14 mouse cellular contexts compared by ENCODE assay signal in the genomic region with DNA sequence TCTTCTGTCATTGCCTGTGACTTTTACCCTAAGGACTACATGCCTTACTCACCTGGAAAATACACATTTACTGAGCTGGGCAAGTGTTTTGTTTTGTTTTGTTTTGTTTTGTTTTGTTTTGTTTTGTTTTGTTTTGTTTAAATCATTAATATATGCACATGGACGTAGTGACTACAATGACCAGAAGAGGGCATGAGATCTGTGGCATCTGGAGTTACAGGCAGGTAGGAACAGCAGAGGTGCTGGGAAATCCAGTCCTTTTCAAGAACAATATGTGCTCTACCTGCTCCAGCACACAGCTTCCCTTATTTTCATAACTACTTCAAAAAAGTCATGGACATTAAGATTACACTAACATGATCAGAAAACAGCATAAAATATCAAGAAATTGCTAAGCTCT.
DNase-seq lines count a peak whose midpoint lies in the region; ATAC-seq and TF ChIP-seq lines count a peak whose summit lies in the region.
"Had no signal": no experiment of that assay in that cellular context is flagged by ENCODE, and none has a peak within 500 bp of the region (broad histone marks: within the 10 kb centered on the region; RNA-seq: fewer than 3 reads in every experiment).

No protein-coding gene starts in this region.

- 72% methylated on average over 1 of the region's 1 CpGs for WGBS in kidney, embryonic 14.5 days
- WGBS in lung, postnatal 0 days = 72% methylated on average over 1 of the region's 1 CpGs

- H3K27me3 ChIP-seq in kidney, embryonic 14.5 days (ENCODE audit: control insufficient read depth, insufficient read depth, low read length) = no peaks in the 10 kb centered on the region
- no peaks in the 10 kb centered on the region for H3K27me3 ChIP-seq in lung, postnatal 0 days (replicated peaks; ENCODE audit: insufficient read depth, low read length)
- H3K27me3 ChIP-seq: forebrain, embryonic 13.5 days; intestine, embryonic 15.5 days; liver, embryonic 13.5 days had no signal

- no peak overlapping the region for H3K4me3 ChIP-seq in kidney, embryonic 14.5 days (ENCODE audit: low read length)
- no peak overlapping the region for H3K4me3 ChIP-seq in lung, postnatal 0 days (ENCODE audit: low read depth, low read length)
- H3K4me3 ChIP-seq: forebrain, embryonic 13.5 days; intestine, embryonic 15.5 days; liver, embryonic 13.5 days; myocyte had no signal

- no peaks in the 10 kb centered on the region for H3K9me3 ChIP-seq in kidney, embryonic 14.5 days (ENCODE audit: control insufficient read depth, low read length)
- H3K9me3 ChIP-seq in lung, postnatal 0 days (ENCODE audit: low read length) = no peaks in the 10 kb centered on the region
- H3K9me3 ChIP-seq: forebrain, embryonic 13.5 days; intestine, embryonic 15.5 days; liver, embryonic 13.5 days had no signal

- TF ChIP-seq CTCF in lung, postnatal 0 days (IDR thresholded peaks at IDR 0.05) = peak; percentile 56

- no peaks in the 10 kb centered on the region for H3K4me1 ChIP-seq in kidney, embryonic 14.5 days (ENCODE audit: control insufficient read depth, insufficient read depth, low read length)
- no peaks in the 10 kb centered on the region for H3K4me1 ChIP-seq in lung, postnatal 0 days (ENCODE audit: insufficient read depth, low read depth, low read length)
- H3K4me1 ChIP-seq: forebrain, embryonic 13.5 days; intestine, embryonic 15.5 days; liver, embryonic 13.5 days had no signal

- H3K4me2 ChIP-seq in kidney, embryonic 14.5 days (replicated peaks; ENCODE audit: low read depth, low read length) = no peak overlapping the region
- no peak overlapping the region for H3K4me2 ChIP-seq in lung, postnatal 0 days (replicated peaks; ENCODE audit: low read depth, low read length)
- H3K4me2 ChIP-seq: forebrain, embryonic 13.5 days; intestine, embryonic 15.5 days; liver, embryonic 13.5 days had no signal

- peak; percentile 28 for DNase-seq in kidney, adult 9 months
- no peak for DNase-seq in lung, postnatal 0 days (ENCODE audit: low spot score)
- DNase-seq in lung, postnatal 25 days (ENCODE audit: low spot score) = no peak
- DNase-seq in NIH3T3 (ENCODE audit: low read depth) = peak; percentile 31
- DNase-seq in adrenal gland, adult 2 months = no peak
- no peak for DNase-seq in right cerebral cortex, postnatal 10 days (ENCODE audit: low spot score in 2 of 2)
- DNase-seq: adrenal gland, postnatal 36 days; cerebellum, adult 11 months; liver, embryonic 13.5 days; right cerebral cortex, postnatal 14 days had no signal

- no peak overlapping the region for H3K27ac ChIP-seq in kidney, embryonic 14.5 days (ENCODE audit: low read depth, low read length)
- no peak overlapping the region for H3K27ac ChIP-seq in lung, postnatal 0 days (ENCODE audit: low read length)
- H3K27ac ChIP-seq: forebrain, embryonic 13.5 days; intestine, embryonic 15.5 days; liver, embryonic 13.5 days had no signal

- H3K9ac ChIP-seq in kidney, embryonic 14.5 days (ENCODE audit: low read depth, low read length) = no peak overlapping the region
- H3K9ac ChIP-seq in lung, postnatal 0 days (replicated peaks; ENCODE audit: low read depth) = no peak overlapping the region
- H3K9ac ChIP-seq: forebrain, embryonic 13.5 days; intestine, embryonic 15.5 days; liver, embryonic 13.5 days had no signal

- ATAC-seq in kidney, embryonic 14.5 days (ENCODE audit: low FRiP score, low TSS enrichment) = no peak
- no peak for ATAC-seq in lung, postnatal 0 days
- ATAC-seq: forebrain, embryonic 13.5 days; intestine, embryonic 15.5 days had no signal

- no peak for TF ChIP-seq EP300 in lung, postnatal 0 days (IDR thresholded peaks at IDR 0.05)

- no peaks in the 10 kb centered on the region for H3K36me3 ChIP-seq in kidney, embryonic 14.5 days (ENCODE audit: control insufficient read depth, insufficient read depth, low read length)
- no peaks in the 10 kb centered on the region for H3K36me3 ChIP-seq in lung, postnatal 0 days (ENCODE audit: insufficient read depth, low read length)
- H3K36me3 ChIP-seq: intestine, embryonic 15.5 days; liver, embryonic 13.5 days had no signal

Comparison
In these comparisons a context has a peak if more than half of its experiments do, and no peak if none do; other contexts are left out.
1. DNase-seq: peak in kidney, adult 9 months (single experiment) and NIH3T3 (single experiment); none in lung, postnatal 0 days (single experiment), lung, postnatal 25 days (single experiment), adrenal gland, adult 2 months (single experiment) and right cerebral cortex, postnatal 10 days (0 of 2).